Mouse (Mus musculus) small intestine, adult 2 months (tissue): Measurements from ENCODE around the gene Limd2.

ENCODE experiments used
- CTCF ChIP-seq: fragments of 200-500 bp; IDR thresholded peaks from 2 replicates; pipeline ENCODE4 v1.5.1; 2012; ENCODE audit warnings: low read depth, mild to moderate bottlenecking, control low read depth, inconsistent platforms, low read length, moderate library complexity, mixed read lengths; ENCODE audit not compliant: insufficient replicate concordance, insufficient read length; ENCODE audit errors: extremely low read depth
- POLR2A ChIP-seq: fragments of 200-500 bp; IDR thresholded peaks from 2 replicates; pipeline ENCODE4 v1.6.1; 2012; ENCODE audit warnings: low read depth, mild to moderate bottlenecking, control low read depth, inconsistent platforms, low read length, moderate library complexity

GRCm38 (mm10) chr11:106156257-106156656 is 4.4 kb downstream of the Limd2 start:
- TF ChIP-seq CTCF: no peak
- no peak for TF ChIP-seq POLR2A
